Mouse (Mus musculus) lung, adult 18-20 months (tissue): ENCODE measurements around the gene Psmb7.

Experiments used
- DNase-seq, 2 experiments: peaks; one replicate each; pipeline ENCODE4 v3.0.0; 2022; ENCODE audit warnings: mixed read lengths in 2 of 2

The Psmb7 gene

GRCm38 (mm10) chr2:38586733-38587132 is 57.2 kb downstream of the Psmb7 start:
- no peak for DNase-seq

GRCm38 (mm10) chr2:38585379-38585736 is 58.5 kb downstream of the Psmb7 start:
- no peak for DNase-seq

GRCm38 (mm10) chr2:38584514-38585378 is 59.1 kb downstream of the Psmb7 start:
- DNase-seq: no peak

- DNase-seq: no peak
Observed at GRCm38 (mm10) chr2:38583982-38584381, 59.9 kb downstream of the Psmb7 start.

GRCm38 (mm10) chr2:38579528-38579927 is 64.4 kb downstream of the Psmb7 start:
- DNase-seq: no peak

- DNase-seq: peak in 1 of 2 experiments; percentile 46
Observed at GRCm38 (mm10) chr2:38578602-38579521, 65.0 kb downstream of the Psmb7 start.

- DNase-seq: peak in 1 of 2 experiments; percentile 15
Observed at GRCm38 (mm10) chr2:38574697-38575096, 69.2 kb downstream of the Psmb7 start.

GRCm38 (mm10) chr2:38571971-38572601 is 71.8 kb downstream of the Psmb7 start:
- DNase-seq: no peak

- no peak for DNase-seq
Observed at GRCm38 (mm10) chr2:38562596-38562995, 81.3 kb downstream of the Psmb7 start.

- no peak for DNase-seq
Observed at GRCm38 (mm10) chr2:38560296-38561227, 83.3 kb downstream of the Psmb7 start.

GRCm38 (mm10) chr2:38556721-38557120 is 87.2 kb downstream of the Psmb7 start:
- no peak for DNase-seq

- DNase-seq: peak in 1 of 2 experiments; percentile 52
Observed at GRCm38 (mm10) chr2:38555659-38556058, 88.2 kb downstream of the Psmb7 start.

- DNase-seq: no peak
Observed at GRCm38 (mm10) chr2:38554226-38554995, 89.5 kb downstream of the Psmb7 start.

GRCm38 (mm10) chr2:38552004-38552443 is 91.9 kb downstream of the Psmb7 start:
- no peak for DNase-seq

- DNase-seq: no peak
Observed at GRCm38 (mm10) chr2:38547793-38548517, 95.9 kb downstream of the Psmb7 start.

- DNase-seq: no peak
Observed at GRCm38 (mm10) chr2:38546748-38547147, 97.1 kb downstream of the Psmb7 start.

- DNase-seq: peak; percentile 75 to 80
Observed at GRCm38 (mm10) chr2:38546222-38546621, 97.7 kb downstream of the Psmb7 start.

- no peak for DNase-seq
Observed at GRCm38 (mm10) chr2:38545706-38546105, 98.2 kb downstream of the Psmb7 start.

GRCm38 (mm10) chr2:38544982-38545381 is 98.9 kb downstream of the Psmb7 start:
- no peak for DNase-seq

GRCm38 (mm10) chr2:38544341-38544740 is 99.5 kb downstream of the Psmb7 start:
- no peak for DNase-seq
